Mouse (Mus musculus): ENCODE data around the gene Pard3. TPM values are rescaled to one million over a fixed set of nuclear protein-coding genes. Genes with fewer than 3 reads are reported as not detected.

Gene Pard3
- total and polyA plus RNA-seq, 2 experiments from 2014 or later = 11.9 to 29.7 TPM

- Histone ChIP-seq H3K9ac (replicated peaks; ENCODE audit: low read length, poor library complexity, severe bottlenecking) (no peak overlapping the region), H3K36me3 (ENCODE audit: insufficient read depth, low read length) (no peaks in the 10 kb centered on the region), H3K4me1 (ENCODE audit: insufficient read depth, low read length) (no peaks in the 10 kb centered on the region; the same call in 1 of the 2 replicates), H3K4me3 (ENCODE audit: low read depth, low read length) (no peak overlapping the region), H3K27ac (ENCODE audit: low read depth, low read length) (no peak overlapping the region), H3K27me3 (ENCODE audit: insufficient read depth, low read length) (no peaks in the 10 kb centered on the region), H3K9me3 (ENCODE audit: low read length) (no peaks in the 10 kb centered on the region), H3K4me2 (ENCODE audit: low read depth, low read length, poor library complexity, severe bottlenecking) (no peak overlapping the region)
- ATAC-seq (ENCODE audit: low FRiP score) (no peak), DNase-seq (ENCODE audit: low spot score) (no peak)
- 79% methylated on average over 7 of the region's 7 CpGs for WGBS
- TF ChIP-seq CTCF (IDR thresholded peaks at IDR 0.05) = no peak
These were observed 79.9 kb downstream of the Pard3 start for GRCm38 (mm10) chr8:127143641-127144040.

GRCm38 (mm10) chr8:127144562-127144961, 80.9 kb downstream of the Pard3 start:
- Histone ChIP-seq H3K27ac (ENCODE audit: low read depth, low read length) (no peak overlapping the region), H3K4me2 (ENCODE audit: low read depth, low read length, poor library complexity, severe bottlenecking) (no peak overlapping the region), H3K9me3 (ENCODE audit: low read length) (no peaks in the 10 kb centered on the region), H3K4me1 (ENCODE audit: insufficient read depth, low read length) (no peaks in the 10 kb centered on the region; the same call in 1 of the 2 replicates), H3K36me3 (ENCODE audit: insufficient read depth, low read length) (no peaks in the 10 kb centered on the region), H3K9ac (replicated peaks; ENCODE audit: low read length, poor library complexity, severe bottlenecking) (no peak overlapping the region), H3K4me3 (ENCODE audit: low read depth, low read length) (no peak overlapping the region), H3K27me3 (ENCODE audit: insufficient read depth, low read length) (no peaks in the 10 kb centered on the region)
- no peak for TF ChIP-seq CTCF (IDR thresholded peaks at IDR 0.05)
- no peak for ATAC-seq (ENCODE audit: low FRiP score)
- WGBS = 63% methylated on average over 4 of the region's 4 CpGs
- DNase-seq (ENCODE audit: low spot score) = no peak

GRCm38 (mm10) chr8:127145135-127145534, 81.4 kb downstream of the Pard3 start:
- Histone ChIP-seq H3K27ac (ENCODE audit: low read depth, low read length) (no peak overlapping the region), H3K4me2 (ENCODE audit: low read depth, low read length, poor library complexity, severe bottlenecking) (no peak overlapping the region), H3K4me3 (ENCODE audit: low read depth, low read length) (no peak overlapping the region), H3K36me3 (ENCODE audit: insufficient read depth, low read length) (no peaks in the 10 kb centered on the region), H3K9me3 (ENCODE audit: low read length) (no peaks in the 10 kb centered on the region), H3K27me3 (ENCODE audit: insufficient read depth, low read length) (no peaks in the 10 kb centered on the region), H3K9ac (replicated peaks; ENCODE audit: low read length, poor library complexity, severe bottlenecking) (no peak overlapping the region), H3K4me1 (ENCODE audit: insufficient read depth, low read length) (no peaks in the 10 kb centered on the region; the same call in 1 of the 2 replicates)
- DNase-seq (ENCODE audit: low spot score) = no peak
- TF ChIP-seq CTCF (IDR thresholded peaks at IDR 0.05) = no peak
- 55% methylated on average over 4 of the region's 4 CpGs for WGBS
- ATAC-seq (ENCODE audit: low FRiP score) = no peak

- H3K4me3 ChIP-seq (ENCODE audit: low read depth, low read length) = no peak overlapping the region
- no peak for TF ChIP-seq CTCF (IDR thresholded peaks at IDR 0.05)
- no peaks in the 10 kb centered on the region; the same call in 1 of the 2 replicates for H3K4me1 ChIP-seq (ENCODE audit: insufficient read depth, low read length)
- H3K9me3 ChIP-seq (ENCODE audit: low read length) = no peaks in the 10 kb centered on the region
- DNase-seq (ENCODE audit: low spot score) (no peak), ATAC-seq (ENCODE audit: low FRiP score) (no peak)
- H3K36me3 ChIP-seq (ENCODE audit: insufficient read depth, low read length) = no peaks in the 10 kb centered on the region
- no peak overlapping the region for H3K4me2 ChIP-seq (ENCODE audit: low read depth, low read length, poor library complexity, severe bottlenecking)
- no peak overlapping the region for H3K27ac ChIP-seq (ENCODE audit: low read depth, low read length)
- H3K9ac ChIP-seq (replicated peaks; ENCODE audit: low read length, poor library complexity, severe bottlenecking) = no peak overlapping the region
- no peaks in the 10 kb centered on the region for H3K27me3 ChIP-seq (ENCODE audit: insufficient read depth, low read length)
- WGBS = 85% methylated on average over 4 of the region's 4 CpGs
These were observed 82.4 kb downstream of the Pard3 start for GRCm38 (mm10) chr8:127146055-127146454.

GRCm38 (mm10) chr8:127148821-127149220, 85.1 kb downstream of the Pard3 start:
- no peak for ATAC-seq (ENCODE audit: low FRiP score)
- H3K36me3 ChIP-seq (ENCODE audit: insufficient read depth, low read length) = no peaks in the 10 kb centered on the region
- no peak overlapping the region for H3K27ac ChIP-seq (ENCODE audit: low read depth, low read length)
- whole genome bisulfite sequencing = 59% methylated on average over 7 of the region's 7 CpGs
- H3K4me1 ChIP-seq (ENCODE audit: insufficient read depth, low read length) = no peaks in the 10 kb centered on the region; the same call in 1 of the 2 replicates
- H3K4me2 ChIP-seq (ENCODE audit: low read depth, low read length, poor library complexity, severe bottlenecking) = no peak overlapping the region
- no peak for TF ChIP-seq CTCF (IDR thresholded peaks at IDR 0.05)
- peak; percentile 21 for DNase-seq (ENCODE audit: low spot score)
- no peaks in the 10 kb centered on the region for H3K27me3 ChIP-seq (ENCODE audit: insufficient read depth, low read length)
- no peak overlapping the region for H3K4me3 ChIP-seq (ENCODE audit: low read depth, low read length)
- H3K9me3 ChIP-seq (ENCODE audit: low read length) = no peaks in the 10 kb centered on the region
- H3K9ac ChIP-seq (replicated peaks; ENCODE audit: low read length, poor library complexity, severe bottlenecking) = no peak overlapping the region

- Histone ChIP-seq H3K9ac (replicated peaks; ENCODE audit: low read length, poor library complexity, severe bottlenecking) (no peak overlapping the region), H3K4me2 (ENCODE audit: low read depth, low read length, poor library complexity, severe bottlenecking) (no peak overlapping the region), H3K27me3 (ENCODE audit: insufficient read depth, low read length) (no peaks in the 10 kb centered on the region), H3K4me1 (ENCODE audit: insufficient read depth, low read length) (no peaks in the 10 kb centered on the region; the same call in 1 of the 2 replicates), H3K36me3 (ENCODE audit: insufficient read depth, low read length) (no peaks in the 10 kb centered on the region), H3K27ac (ENCODE audit: low read depth, low read length) (no peak overlapping the region), H3K9me3 (ENCODE audit: low read length) (no peaks in the 10 kb centered on the region), H3K4me3 (ENCODE audit: low read depth, low read length) (no peak overlapping the region)
- no peak for TF ChIP-seq CTCF (IDR thresholded peaks at IDR 0.05)
- DNase-seq (ENCODE audit: low spot score) (no peak), ATAC-seq (ENCODE audit: low FRiP score) (no peak)
- WGBS = 57% methylated on average over 4 of the region's 4 CpGs
These were observed 87.0 kb downstream of the Pard3 start for GRCm38 (mm10) chr8:127150645-127151044.

Measured in midbrain, postnatal 0 days (tissue).